Mouse (Mus musculus) embryonic facial prominence, embryonic 14.5 days (tissue): ENCODE results near the gene Tmcc2. TPM values are rescaled to one million over a fixed set of nuclear protein-coding genes. Genes with fewer than 3 reads are reported as not detected.

Experiments used
- ATAC-seq: fragments of 200-750 bp; cut with Nextera tagmentation; 2 replicates; pipeline ENCODE4 v1.8.0; 2017; ENCODE audit warnings: low read depth, moderate number of reproducible peaks, moderate TSS enrichment
- DNase-seq: peaks from one replicate; pipeline ENCODE4 v3.0.0-alpha.2; 2015; ENCODE audit warnings: low spot score
- H3K27ac ChIP-seq: fragments of 300-500 bp; sonication (generic); replicated peaks from 2 replicates; pipeline ENCODE4 v1.5.1; 2014; ENCODE audit warnings: low read depth, mild to moderate bottlenecking, low read length, moderate library complexity
- H3K27me3 ChIP-seq: fragments of 300-500 bp; sonication (generic); replicated peaks from 2 replicates; pipeline ENCODE4 v1.6.1; 2014; ENCODE audit warnings: low read length; ENCODE audit not compliant: control insufficient read depth, insufficient read depth
- H3K36me3 ChIP-seq: fragments of 300-500 bp; sonication (generic); 2 replicates; pipeline ENCODE4 v1.6.1; 2014; ENCODE audit warnings: low read length, mixed read lengths; ENCODE audit not compliant: control insufficient read depth, insufficient read depth
- H3K4me1 ChIP-seq: fragments of 300-500 bp; sonication (generic); 2 replicates; pipeline ENCODE4 v1.6.1; 2014; ENCODE audit warnings: antibody characterized with exemption, low read length; ENCODE audit not compliant: control insufficient read depth, insufficient read depth
- H3K4me2 ChIP-seq: fragments of 300-500 bp; sonication (generic); 2 replicates; pipeline ENCODE4 v1.6.1; 2014; ENCODE audit warnings: low read depth, mild to moderate bottlenecking, low read length, moderate library complexity, mixed read lengths
- H3K4me3 ChIP-seq: fragments of 300-500 bp; sonication (generic); 2 replicates; pipeline ENCODE4 v1.5.1; 2014; ENCODE audit warnings: low read depth, mild to moderate bottlenecking, low read length
- H3K9ac ChIP-seq: fragments of 300-500 bp; sonication (generic); 2 replicates; pipeline ENCODE4 v1.6.1; 2014; ENCODE audit warnings: low read depth, mild to moderate bottlenecking, low read length, moderate library complexity, mixed read lengths
- H3K9me3 ChIP-seq: fragments of 300-500 bp; sonication (generic); 2 replicates; pipeline ENCODE4 v1.6.1; 2016; ENCODE audit warnings: low read length; ENCODE audit not compliant: control insufficient read depth
- WGBS: fragments of 180-500 bp; shearing (Covaris S2); extraction: QIAGEN DNeasy Blood & Tissue Kit; methylation state at CpG from one replicate; pipeline ENCODE4 v1.1.7; 2014; 5-methylcytosine and 5-hydroxymethylcytosine counted together
- polyA plus RNA-seq: library from polyadenylated mRNA; unstranded; fragments of >200 nt; fragmentation: Nextera tagmentation; extraction: Ambion mirVana; gene quantifications from 2 replicates; pipeline ENCODE4 v1.2.1, GENCODE M21; 2014

The Tmcc2 gene
- polyA plus RNA-seq, 1 experiment from 2014 or later: 10.2 TPM

- H3K27me3 ChIP-seq: no peaks in the 10 kb centered on the region
- no peak for ATAC-seq
- no peaks in the 10 kb centered on the region for H3K9me3 ChIP-seq
- H3K9ac ChIP-seq: no peak overlapping the region
- no peak for DNase-seq
- no peak overlapping the region for H3K4me3 ChIP-seq
- peaks cover 60% of the 10 kb centered on the region for H3K4me1 ChIP-seq
- H3K4me2 ChIP-seq: no peak overlapping the region
- H3K36me3 ChIP-seq: peaks cover 48% of the 10 kb centered on the region
- 60% methylated on average over 8 of the region's 8 CpGs for WGBS
- H3K27ac ChIP-seq: peak overlapping the region; percentile 78; the same call in 1 of the 2 replicates
Observed at GRCm38 (mm10) chr1:132376211-132377054, 14.6 kb downstream of the Tmcc2 start.

DNA sequence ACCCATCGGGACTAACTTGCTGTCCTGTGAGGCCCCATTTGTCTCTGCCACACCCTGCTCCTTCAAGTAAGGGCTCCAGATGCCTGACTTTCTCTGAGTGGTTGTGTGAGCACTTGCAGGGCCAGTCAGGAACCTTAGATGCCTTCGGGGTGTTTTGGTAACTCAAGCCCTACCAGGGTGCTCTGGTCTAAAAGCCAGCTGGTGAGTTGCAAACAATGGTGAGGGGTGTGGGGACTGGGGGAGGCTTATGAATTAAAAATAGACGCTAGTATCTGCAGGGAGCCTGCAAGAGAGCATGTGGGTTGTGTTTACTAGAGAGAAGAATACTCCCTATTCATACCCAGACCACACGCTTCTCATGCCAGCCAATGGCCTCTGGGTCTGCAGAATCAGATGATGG, 15.8 kb downstream of the Tmcc2 start:
- peaks cover 37% of the 10 kb centered on the region; the same call in 1 of the 2 replicates for H3K36me3 ChIP-seq
- H3K27me3 ChIP-seq: no peaks in the 10 kb centered on the region
- no peak overlapping the region for H3K4me3 ChIP-seq
- 19% methylated on average over 4 of the region's 4 CpGs for WGBS
- peak overlapping the region; percentile 78 for H3K27ac ChIP-seq
- peaks cover 60% of the 10 kb centered on the region for H3K4me1 ChIP-seq
- 0 out of 2 replicates have a peak overlapping the region, but pooled peaks have one; percentile 6 for H3K4me2 ChIP-seq
- ATAC-seq (peak; percentile 78), DNase-seq (peak; percentile 82)
- H3K9ac ChIP-seq: no peak overlapping the region
- no peaks in the 10 kb centered on the region for H3K9me3 ChIP-seq

DNA sequence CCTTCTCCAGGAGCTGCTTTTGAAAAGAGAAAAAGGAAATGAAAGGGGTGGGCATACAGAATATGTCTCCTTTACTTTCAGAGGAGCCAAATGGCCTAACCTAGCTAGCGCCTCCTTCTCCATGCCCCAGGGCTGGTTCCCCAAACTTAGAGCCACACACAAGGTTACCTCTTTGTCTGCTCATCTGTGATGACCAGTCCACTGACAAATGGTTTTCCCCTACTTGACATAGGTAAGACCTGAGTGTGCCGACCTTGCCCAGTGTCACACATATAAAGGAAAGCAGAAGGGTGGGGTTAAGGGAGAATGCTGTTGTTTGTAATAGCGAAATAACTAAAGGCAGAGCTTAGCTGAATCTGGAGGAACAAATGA, 16.2 kb downstream of the Tmcc2 start:
- Histone ChIP-seq H3K36me3 (peaks cover 37% of the 10 kb centered on the region; the same call in 1 of the 2 replicates), H3K4me2 (0 out of 2 replicates have a peak overlapping the region, but pooled peaks have one; percentile 6), H3K27ac (peak overlapping the region; percentile 78), H3K4me3 (no peak overlapping the region), H3K4me1 (peaks cover 60% of the 10 kb centered on the region), H3K9ac (no peak overlapping the region), H3K9me3 (no peaks in the 10 kb centered on the region), H3K27me3 (no peaks in the 10 kb centered on the region)
- WGBS: 59% methylated on average over 3 of the region's 3 CpGs
- ATAC-seq (no peak), DNase-seq (no peak)

GRCm38 (mm10) chr1:132374140-132374872, 16.8 kb downstream of the Tmcc2 start:
- Histone ChIP-seq H3K36me3 (peaks cover 34% of the 10 kb centered on the region; the same call in 1 of the 2 replicates), H3K9ac (peak overlapping the region; percentile 45), H3K9me3 (no peaks in the 10 kb centered on the region), H3K27ac (peak overlapping the region; percentile 78), H3K27me3 (no peaks in the 10 kb centered on the region), H3K4me3 (no peak overlapping the region), H3K4me2 (peak overlapping the region; percentile 21; the same call in 1 of the 2 replicates), H3K4me1 (peaks cover 60% of the 10 kb centered on the region)
- WGBS: 42% methylated on average over 5 of the region's 5 CpGs
- DNase-seq (peak; percentile 90), ATAC-seq (peak; percentile 45)

GRCm38 (mm10) chr1:132372896-132373534, 18.1 kb downstream of the Tmcc2 start:
- no peak overlapping the region; the same call in 1 of the 2 replicates for H3K27ac ChIP-seq
- H3K4me2 ChIP-seq: no peak overlapping the region
- no peaks in the 10 kb centered on the region for H3K9me3 ChIP-seq
- H3K27me3 ChIP-seq: no peaks in the 10 kb centered on the region
- H3K9ac ChIP-seq: no peak overlapping the region
- H3K36me3 ChIP-seq: peaks cover 28% of the 10 kb centered on the region; the same call in 1 of the 2 replicates
- H3K4me1 ChIP-seq: peaks cover 60% of the 10 kb centered on the region
- no peak for ATAC-seq
- no peak overlapping the region for H3K4me3 ChIP-seq
- WGBS: 70% methylated on average over 6 of the region's 6 CpGs
- no peak for DNase-seq

DNA sequence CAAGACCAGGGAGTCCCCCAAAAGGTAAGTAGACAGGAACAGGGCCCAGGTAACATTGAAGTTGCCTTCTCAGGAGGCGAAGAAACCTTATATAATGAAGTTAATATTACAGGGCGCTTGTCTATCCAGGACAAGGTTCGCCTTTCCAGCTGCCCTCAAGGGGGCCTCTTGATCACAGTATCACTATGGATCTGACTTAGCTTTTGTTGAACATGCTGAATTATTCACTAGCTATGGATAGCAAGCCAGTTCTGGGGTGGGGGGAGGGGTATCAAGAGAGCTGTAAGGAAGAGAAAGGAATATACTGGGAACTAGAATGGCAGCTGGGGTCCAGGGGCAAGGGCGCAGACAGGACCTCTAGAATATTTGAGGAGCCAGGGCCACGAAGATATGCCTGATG, 18.7 kb downstream of the Tmcc2 start:
- Histone ChIP-seq H3K36me3 (peaks cover 22% of the 10 kb centered on the region; the same call in 1 of the 2 replicates), H3K27ac (peak overlapping the region; percentile 36; the same call in 1 of the 2 replicates), H3K9ac (no peak overlapping the region), H3K4me1 (peaks cover 56% of the 10 kb centered on the region), H3K4me2 (no peak overlapping the region), H3K9me3 (no peaks in the 10 kb centered on the region), H3K4me3 (no peak overlapping the region), H3K27me3 (no peaks in the 10 kb centered on the region)
- no peak for ATAC-seq
- 68% methylated on average over 5 of the region's 5 CpGs for WGBS
- DNase-seq: no peak

GRCm38 (mm10) chr1:132371298-132372081, 19.6 kb downstream of the Tmcc2 start:
- H3K36me3 ChIP-seq: peaks cover 22% of the 10 kb centered on the region; the same call in 1 of the 2 replicates
- H3K9me3 ChIP-seq: no peaks in the 10 kb centered on the region
- H3K27me3 ChIP-seq: no peaks in the 10 kb centered on the region
- H3K9ac ChIP-seq: 0 out of 2 replicates have a peak overlapping the region, but pooled peaks have one; percentile 11
- ATAC-seq (no peak), DNase-seq (peak; percentile 10)
- peaks cover 47% of the 10 kb centered on the region for H3K4me1 ChIP-seq
- peak overlapping the region; percentile 36 for H3K27ac ChIP-seq
- WGBS: 46% methylated on average over 8 of the region's 8 CpGs
- no peak overlapping the region for H3K4me2 ChIP-seq
- no peak overlapping the region for H3K4me3 ChIP-seq
